ENCODE assay signal across 11 mouse cellular contexts in the genomic region with DNA sequence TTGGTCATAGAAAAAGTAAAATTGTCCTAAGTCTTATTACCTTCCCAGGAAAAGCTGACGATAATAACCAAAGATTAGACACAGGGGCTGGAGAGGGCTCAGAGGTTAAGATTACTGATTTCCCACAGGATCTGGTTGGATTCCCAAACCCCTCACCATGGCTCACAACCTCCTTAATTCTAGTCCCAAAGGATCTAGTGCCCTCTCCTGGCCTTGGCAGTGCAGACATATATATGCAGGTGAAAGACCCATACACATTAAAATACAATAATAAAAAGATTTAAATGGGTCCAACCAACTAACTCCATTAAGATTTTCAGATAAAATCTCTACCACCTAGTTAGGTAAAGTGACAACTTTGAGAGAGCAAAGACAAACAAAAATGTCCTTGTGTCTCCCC. TPM values are rescaled to one million over a fixed set of nuclear protein-coding genes. Genes with fewer than 3 reads are reported as not detected.
A peak's percentile ranks its signal among the peaks of the same experiment; 100 is the strongest.
DNase-seq lines count a peak whose midpoint lies in the region; ATAC-seq and TF ChIP-seq lines count a peak whose summit lies in the region.
"Had no signal": no experiment of that assay in that cellular context is flagged by ENCODE, and none has a peak within 500 bp of the region (broad histone marks: within the 10 kb centered on the region; RNA-seq: fewer than 3 reads in every experiment).

No protein-coding gene starts in this region.

- ATAC-seq in heart, postnatal 0 days (ENCODE audit: insufficient read depth, low read depth) = no peak
- no peak for ATAC-seq in midbrain, embryonic 14.5 days (ENCODE audit: low FRiP score, low TSS enrichment)
- no peak for ATAC-seq in midbrain, embryonic 13.5 days
- ATAC-seq in kidney, postnatal 0 days (replicated peaks; ENCODE audit: low FRiP score, low read depth) = no peak

- no peaks in the 10 kb centered on the region for H3K9me3 ChIP-seq in heart, postnatal 0 days (replicated peaks; ENCODE audit: control insufficient read depth, low read length)
- H3K9me3 ChIP-seq in heart, embryonic 10.5 days = no peaks in the 10 kb centered on the region
- no peaks in the 10 kb centered on the region for H3K9me3 ChIP-seq in midbrain, embryonic 14.5 days (ENCODE audit: control insufficient read depth, low read length)
- no peaks in the 10 kb centered on the region for H3K9me3 ChIP-seq in midbrain, embryonic 13.5 days
- no peaks in the 10 kb centered on the region for H3K9me3 ChIP-seq in kidney, postnatal 0 days (replicated peaks; ENCODE audit: low read length)
- H3K9me3 ChIP-seq: forebrain, embryonic 10.5 days; limb, embryonic 13.5 days; neural tube, embryonic 13.5 days had no signal

- peaks cover 9% of the 10 kb centered on the region for H3K36me3 ChIP-seq in heart, postnatal 0 days (replicated peaks; ENCODE audit: control insufficient read depth, insufficient read depth, low read length)
- H3K36me3 ChIP-seq in heart, embryonic 10.5 days = peaks cover 40% of the 10 kb centered on the region
- no peaks in the 10 kb centered on the region for H3K36me3 ChIP-seq in midbrain, embryonic 14.5 days (ENCODE audit: control insufficient read depth, insufficient read depth, low read length)
- H3K36me3 ChIP-seq in midbrain, embryonic 13.5 days = no peaks in the 10 kb centered on the region
- H3K36me3 ChIP-seq in kidney, postnatal 0 days (ENCODE audit: insufficient read depth, low read length) = no peaks in the 10 kb centered on the region

- no peak for TF ChIP-seq EP300 in heart, postnatal 0 days (IDR thresholded peaks at IDR 0.05; ENCODE audit: low read depth)

- H3K4me3 ChIP-seq in heart, postnatal 0 days (ENCODE audit: low read depth, low read length) = no peak overlapping the region
- no peak overlapping the region for H3K4me3 ChIP-seq in heart, embryonic 10.5 days
- H3K4me3 ChIP-seq in midbrain, embryonic 14.5 days (replicated peaks; ENCODE audit: low read depth, low read length) = no peak overlapping the region
- no peak overlapping the region for H3K4me3 ChIP-seq in midbrain, embryonic 13.5 days (replicated peaks)
- H3K4me3 ChIP-seq in kidney, postnatal 0 days (replicated peaks; ENCODE audit: low read depth, low read length) = no peak overlapping the region
- H3K4me3 ChIP-seq: forebrain, embryonic 10.5 days; limb, embryonic 13.5 days; neural tube, embryonic 13.5 days had no signal

- WGBS in heart, postnatal 0 days = 86% methylated on average over 1 of the region's 1 CpGs
- WGBS in heart, embryonic 10.5 days = 89% methylated on average over 1 of the region's 1 CpGs
- WGBS in midbrain, embryonic 14.5 days = 81% methylated on average over 1 of the region's 1 CpGs
- WGBS in midbrain, embryonic 13.5 days = 80% methylated on average over 1 of the region's 1 CpGs
- WGBS in kidney, postnatal 0 days = 89% methylated on average over 1 of the region's 1 CpGs

- H3K4me1 ChIP-seq in heart, postnatal 0 days (ENCODE audit: control insufficient read depth, insufficient read depth) = no peaks in the 10 kb centered on the region
- no peaks in the 10 kb centered on the region for H3K4me1 ChIP-seq in heart, embryonic 10.5 days
- H3K4me1 ChIP-seq in midbrain, embryonic 14.5 days (ENCODE audit: control insufficient read depth, insufficient read depth, low read length) = no peaks in the 10 kb centered on the region
- H3K4me1 ChIP-seq in midbrain, embryonic 13.5 days (replicated peaks) = no peaks in the 10 kb centered on the region
- no peaks in the 10 kb centered on the region for H3K4me1 ChIP-seq in kidney, postnatal 0 days (replicated peaks; ENCODE audit: insufficient read depth, low read length)
- H3K4me1 ChIP-seq: neural tube, embryonic 13.5 days had no signal

- no peaks in the 10 kb centered on the region for H3K27me3 ChIP-seq in heart, postnatal 0 days (ENCODE audit: control insufficient read depth, insufficient read depth, low read length)
- no peaks in the 10 kb centered on the region for H3K27me3 ChIP-seq in heart, embryonic 10.5 days (ENCODE audit: insufficient read depth, poor library complexity, severe bottlenecking)
- H3K27me3 ChIP-seq in midbrain, embryonic 14.5 days (ENCODE audit: control insufficient read depth, insufficient read depth, low read length) = no peaks in the 10 kb centered on the region
- H3K27me3 ChIP-seq in midbrain, embryonic 13.5 days = no peaks in the 10 kb centered on the region
- no peaks in the 10 kb centered on the region for H3K27me3 ChIP-seq in kidney, postnatal 0 days (ENCODE audit: insufficient read depth, low read length)
- H3K27me3 ChIP-seq: limb, embryonic 13.5 days; neural tube, embryonic 13.5 days had no signal

- no peak overlapping the region for H3K9ac ChIP-seq in heart, postnatal 0 days (replicated peaks; ENCODE audit: low read depth, low read length)
- no peak overlapping the region for H3K9ac ChIP-seq in midbrain, embryonic 14.5 days (replicated peaks; ENCODE audit: low read length)
- H3K9ac ChIP-seq in midbrain, embryonic 13.5 days (replicated peaks) = no peak overlapping the region
- H3K9ac ChIP-seq in kidney, postnatal 0 days (ENCODE audit: low read depth, low read length) = no peak overlapping the region
- H3K9ac ChIP-seq: limb, embryonic 13.5 days; neural tube, embryonic 13.5 days had no signal

- DNase-seq in heart, postnatal 0 days (ENCODE audit: low spot score) = no peak
- DNase-seq in heart, embryonic 10.5 days (ENCODE audit: low spot score) = no peak
- DNase-seq in midbrain, embryonic 14.5 days = peak; percentile 36
- peak; percentile 54 for DNase-seq in kidney, postnatal 0 days (ENCODE audit: low spot score)
- peak; percentile 45 for DNase-seq in thymus, postnatal 14 days
- no peak for DNase-seq in testis, postnatal 14 days (ENCODE audit: low spot score)
- DNase-seq: cerebellum, postnatal 36 days had no signal

- no peak overlapping the region for H3K27ac ChIP-seq in heart, postnatal 0 days (ENCODE audit: low read depth)
- no peak overlapping the region for H3K27ac ChIP-seq in heart, embryonic 10.5 days
- H3K27ac ChIP-seq in midbrain, embryonic 14.5 days (replicated peaks; ENCODE audit: low read depth, low read length) = no peak overlapping the region
- H3K27ac ChIP-seq in midbrain, embryonic 13.5 days = no peak overlapping the region
- no peak overlapping the region for H3K27ac ChIP-seq in kidney, postnatal 0 days
- H3K27ac ChIP-seq: forebrain, embryonic 10.5 days; limb, embryonic 13.5 days; neural tube, embryonic 13.5 days had no signal

- peak; percentile 72 for TF ChIP-seq CTCF in heart, postnatal 0 days (IDR thresholded peaks at IDR 0.05; ENCODE audit: low read depth)
- TF ChIP-seq CTCF in kidney, postnatal 0 days (IDR thresholded peaks at IDR 0.05; ENCODE audit: low read depth) = peak; percentile 70

- H3K4me2 ChIP-seq in heart, postnatal 0 days (ENCODE audit: low read depth, low read length) = no peak overlapping the region
- H3K4me2 ChIP-seq in midbrain, embryonic 14.5 days (ENCODE audit: low read length) = no peak overlapping the region
- H3K4me2 ChIP-seq in midbrain, embryonic 13.5 days (replicated peaks) = no peak overlapping the region
- no peak overlapping the region for H3K4me2 ChIP-seq in kidney, postnatal 0 days (ENCODE audit: low read length)
- H3K4me2 ChIP-seq: limb, embryonic 13.5 days; neural tube, embryonic 13.5 days had no signal

RNA-seq across cellular contexts. Expression of gene Dtl, which starts 7.5 kb away (rescaled TPM):
- total RNA-seq in heart, postnatal 0 days (2014; rRNA removed; ENCODE audit: low replicate concordance) = 4.1 and 7.6 TPM in 2 replicates
- 5.9 and 6.2 TPM in 2 replicates for polyA plus RNA-seq in heart, postnatal 0 days (2015; fragmentation: Nextera tagmentation; extraction: Ambion mirVana)
- 45.5 and 53.6 TPM in 2 replicates for polyA plus RNA-seq in heart, embryonic 10.5 days (2016; fragmentation: Nextera tagmentation; extraction: Ambion mirVana)
- polyA plus RNA-seq in midbrain, embryonic 14.5 days (2014; fragmentation: Nextera tagmentation; extraction: Ambion mirVana) = 4.8 and 10.4 TPM in 2 replicates
- 19.0 and 21.2 TPM in 2 replicates for polyA plus RNA-seq in midbrain, embryonic 13.5 days (2015; fragmentation: Nextera tagmentation; extraction: Ambion mirVana)
- polyA plus RNA-seq in kidney, postnatal 0 days (2015; fragmentation: Nextera tagmentation; extraction: Ambion mirVana) = 16.9 and 21.9 TPM in 2 replicates

RNA-seq across cellular contexts. Expression of gene Ints7, which starts 7.6 kb away (rescaled TPM):
- 33.2 and 33.8 TPM in 2 replicates for total RNA-seq in heart, postnatal 0 days (2014; rRNA removed; ENCODE audit: low replicate concordance)
- 14.1 and 15.1 TPM in 2 replicates for polyA plus RNA-seq in heart, postnatal 0 days (2015; fragmentation: Nextera tagmentation; extraction: Ambion mirVana)
- polyA plus RNA-seq in heart, embryonic 10.5 days (2016; fragmentation: Nextera tagmentation; extraction: Ambion mirVana) = 52.9 and 58.7 TPM in 2 replicates
- polyA plus RNA-seq in midbrain, embryonic 14.5 days (2014; fragmentation: Nextera tagmentation; extraction: Ambion mirVana) = 32.0 and 43.6 TPM in 2 replicates
- 47.2 and 52.0 TPM in 2 replicates for polyA plus RNA-seq in midbrain, embryonic 13.5 days (2015; fragmentation: Nextera tagmentation; extraction: Ambion mirVana)
- polyA plus RNA-seq in kidney, postnatal 0 days (2015; fragmentation: Nextera tagmentation; extraction: Ambion mirVana) = 31.7 and 38.9 TPM in 2 replicates

Comparison
In these comparisons a context has a peak if more than half of its experiments do, and no peak if none do; other contexts are left out.
1. DNase-seq: peak in midbrain, embryonic 14.5 days (single experiment), kidney, postnatal 0 days (single experiment) and thymus, postnatal 14 days (single experiment); none in heart, postnatal 0 days (single experiment), heart, embryonic 10.5 days (single experiment) and testis, postnatal 14 days (single experiment).